Mouse (Mus musculus) CH12F3 (cell line): Measurements from ENCODE around the gene Kif5c.

Experiments used
- in situ Hi-C: fragments of 300-500 bp; cut with MboI; formaldehyde crosslinking; loops from 2 replicates; pipeline ENCODE4 v1.14.3; 2020; ENCODE audit warnings: low sequenced_read_pairs

Gene Kif5c

GRCm38 (mm10) chr2:49741895-49742734, 123.0 kb downstream of the Kif5c start:
- in situ Hi-C loops, result loop anchor here (25.0 kb wide), 1 partner anchor 830 kb away; no protein-coding TSS in a partner anchor

GRCm38 (mm10) chr2:49742919-49743318, 123.8 kb downstream of the Kif5c start:
- in situ Hi-C loops, result loop anchor here (25.0 kb wide), 1 partner anchor 831 kb away; no protein-coding TSS in a partner anchor

GRCm38 (mm10) chr2:49743775-49744174, 124.7 kb downstream of the Kif5c start:
- in situ Hi-C loops, result loop anchor here (25.0 kb wide), 1 partner anchor 831 kb away; no protein-coding TSS in a partner anchor

GRCm38 (mm10) chr2:49744251-49745093, 125.4 kb downstream of the Kif5c start:
- in situ Hi-C loops, result loop anchor here (25.0 kb wide), 1 partner anchor 832 kb away; no protein-coding TSS in a partner anchor

- in situ Hi-C loops, result loop anchor here (25.0 kb wide), 1 partner anchor 833 kb away; no protein-coding TSS in a partner anchor
Measured at GRCm38 (mm10) chr2:49745094-49745781, 126.1 kb downstream of the Kif5c start.

- in situ Hi-C loops, result loop anchor here (25.0 kb wide), 1 partner anchor 835 kb away; no protein-coding TSS in a partner anchor
Measured at GRCm38 (mm10) chr2:49746947-49747346, 127.8 kb downstream of the Kif5c start.

GRCm38 (mm10) chr2:49747670-49748069, 128.6 kb downstream of the Kif5c start:
- in situ Hi-C loops, result loop anchor here (25.0 kb wide), 1 partner anchor 835 kb away; no protein-coding TSS in a partner anchor

- in situ Hi-C loops, result loop anchor here (25.0 kb wide), 1 partner anchor 836 kb away; no protein-coding TSS in a partner anchor
Measured at GRCm38 (mm10) chr2:49748628-49749342, 129.7 kb downstream of the Kif5c start.

GRCm38 (mm10) chr2:49749730-49750576, 130.9 kb downstream of the Kif5c start:
- in situ Hi-C loops, result loop anchor here (25.0 kb wide), 1 partner anchor 838 kb away; no protein-coding TSS in a partner anchor

GRCm38 (mm10) chr2:49751544-49752210, 132.6 kb downstream of the Kif5c start:
- in situ Hi-C loops, result no loop called here

GRCm38 (mm10) chr2:49752211-49752607, 133.1 kb downstream of the Kif5c start:
- in situ Hi-C loops, result no loop called here

GRCm38 (mm10) chr2:49753062-49753461, 134.0 kb downstream of the Kif5c start:
- in situ Hi-C loops, result no loop called here

- in situ Hi-C loops, result no loop called here
Measured at GRCm38 (mm10) chr2:49755054-49755453, 136.0 kb downstream of the Kif5c start.

- in situ Hi-C loops, result no loop called here
Measured at GRCm38 (mm10) chr2:49757616-49758015, 138.5 kb downstream of the Kif5c start.

GRCm38 (mm10) chr2:49764331-49764946, 145.3 kb downstream of the Kif5c start:
- in situ Hi-C loops, result no loop called here

GRCm38 (mm10) chr2:49768916-49769315, 149.8 kb downstream of the Kif5c start:
- in situ Hi-C loops, result loop anchor here (5.0 kb wide), 1 partner anchor 503 kb away; no protein-coding TSS in a partner anchor

GRCm38 (mm10) chr2:49770440-49770839, 151.3 kb downstream of the Kif5c start:
- in situ Hi-C loops, result no loop called here

- in situ Hi-C loops, result no loop called here
Measured at GRCm38 (mm10) chr2:49771172-49771571, 152.1 kb downstream of the Kif5c start.
